In genomic region chr6:52240389-52241000, GRCm38 (mm10) we compare ENCODE assay signal across 8 mouse cellular contexts. TPM values are rescaled to one million over a fixed set of nuclear protein-coding genes. Genes with fewer than 3 reads are reported as not detected.
A peak's percentile ranks its signal among the peaks of the same experiment; 100 is the strongest.
DNase-seq lines count a peak whose midpoint lies in the region; ATAC-seq and TF ChIP-seq lines count a peak whose summit lies in the region.

Hoxa10 (minus strand) TSS chr6:52240854.

- no peak within 1 kb of the TSS for H3K4me3 ChIP-seq in forebrain, embryonic 14.5 days (ENCODE audit: low read depth, low read length)
- H3K4me3 ChIP-seq in limb, embryonic 10.5 days, result peak within 1 kb of the TSS; percentile 90
- H3K4me3 ChIP-seq in midbrain, embryonic 14.5 days (replicated peaks; ENCODE audit: low read depth, low read length), result no peak within 1 kb of the TSS
- peak within 1 kb of the TSS; percentile 44 for H3K4me3 ChIP-seq in testis, adult 2 months (ENCODE audit: control insufficient read depth, low read depth, low read length)

- peaks cover 97% of the 10 kb centered on the region for H3K27me3 ChIP-seq in forebrain, embryonic 14.5 days (replicated peaks; ENCODE audit: control insufficient read depth, insufficient read depth, low read length)
- peaks cover 73% of the 10 kb centered on the region for H3K27me3 ChIP-seq in limb, embryonic 10.5 days (ENCODE audit: low read depth, poor library complexity, severe bottlenecking)
- peaks cover 99% of the 10 kb centered on the region for H3K27me3 ChIP-seq in midbrain, embryonic 14.5 days (ENCODE audit: control insufficient read depth, insufficient read depth, low read length)
- peaks cover 16% of the 10 kb centered on the region for H3K27me3 ChIP-seq in testis, adult 2 months (ENCODE audit: control insufficient read depth, insufficient read depth, low read length)

- no peaks in the 10 kb centered on the region for H3K4me1 ChIP-seq in forebrain, embryonic 14.5 days (ENCODE audit: control insufficient read depth, insufficient read depth, low read length)
- peaks cover 52% of the 10 kb centered on the region for H3K4me1 ChIP-seq in limb, embryonic 10.5 days
- no peaks in the 10 kb centered on the region for H3K4me1 ChIP-seq in midbrain, embryonic 14.5 days (ENCODE audit: control insufficient read depth, insufficient read depth, low read length)
- peaks cover 3% of the 10 kb centered on the region; the same call in 1 of the 2 replicates for H3K4me1 ChIP-seq in testis, adult 2 months (ENCODE audit: control insufficient read depth, insufficient read depth, low read length)

- no peak within 1 kb of the TSS for H3K9ac ChIP-seq in forebrain, embryonic 14.5 days (ENCODE audit: low read length)
- no peak within 1 kb of the TSS for H3K9ac ChIP-seq in midbrain, embryonic 14.5 days (replicated peaks; ENCODE audit: low read length)

- peak; percentile 81 for DNase-seq in forebrain, embryonic 14.5 days (ENCODE audit: low spot score)
- peak; percentile 96 for DNase-seq in limb, embryonic 10.5 days (ENCODE audit: low spot score)
- peak; percentile 85 for DNase-seq in midbrain, embryonic 14.5 days
- no peak for DNase-seq in cerebellum, adult 9-11 months

- H3K4me2 ChIP-seq in forebrain, embryonic 14.5 days (ENCODE audit: low read length), result no peak within 1 kb of the TSS
- H3K4me2 ChIP-seq in midbrain, embryonic 14.5 days (ENCODE audit: low read length), result no peak within 1 kb of the TSS

- H3K27ac ChIP-seq in forebrain, embryonic 14.5 days (ENCODE audit: low read depth, low read length), result no peak within 1 kb of the TSS
- H3K27ac ChIP-seq in limb, embryonic 10.5 days, result peak within 1 kb of the TSS; percentile 99
- H3K27ac ChIP-seq in midbrain, embryonic 14.5 days (replicated peaks; ENCODE audit: low read depth, low read length), result no peak within 1 kb of the TSS
- no peak within 1 kb of the TSS for H3K27ac ChIP-seq in testis, adult 2 months (ENCODE audit: control insufficient read depth, insufficient read depth, low read depth, low read length)

- under 1% methylated on average over 35 of the region's 35 CpGs for WGBS in forebrain, embryonic 14.5 days
- WGBS in limb, embryonic 10.5 days, result under 1% methylated on average over 35 of the region's 35 CpGs
- WGBS in midbrain, embryonic 14.5 days, result under 1% methylated on average over 35 of the region's 35 CpGs

- H3K36me3 ChIP-seq in forebrain, embryonic 14.5 days (ENCODE audit: control insufficient read depth, insufficient read depth, low read length), result no peaks in the 10 kb centered on the region
- peaks cover 40% of the 10 kb centered on the region for H3K36me3 ChIP-seq in limb, embryonic 10.5 days
- no peaks in the 10 kb centered on the region for H3K36me3 ChIP-seq in midbrain, embryonic 14.5 days (ENCODE audit: control insufficient read depth, insufficient read depth, low read length)
- no peaks in the 10 kb centered on the region for H3K36me3 ChIP-seq in testis, adult 2 months (ENCODE audit: control insufficient read depth, insufficient read depth, low read length)

- ATAC-seq in CD4-positive, CD25-positive, alpha-beta regulatory T cell, adult 4 months, result peak; percentile 78
- ATAC-seq in activated CD4-positive, CD25-positive, alpha-beta regulatory T cell, adult 4 months, result peak; percentile 79
- ATAC-seq in forebrain, embryonic 14.5 days, result peak; percentile 61; the same call in 1 of the 2 replicates
- ATAC-seq in hematopoietic stem cell, adult 5-6 weeks (replicated peaks in 1 of 2; ENCODE audit: insufficient read depth in 1 of 2, low FRiP score in 2 of 2, low TSS enrichment in 1 of 2, low read depth in 1 of 2, poor library complexity in 2 of 2, severe bottlenecking in 2 of 2), result peak; percentile 84 to 93
- no peak for ATAC-seq in midbrain, embryonic 14.5 days (ENCODE audit: low FRiP score, low TSS enrichment)

- H3K9me3 ChIP-seq in forebrain, embryonic 14.5 days (replicated peaks; ENCODE audit: control insufficient read depth, low read length), result no peaks in the 10 kb centered on the region
- no peaks in the 10 kb centered on the region for H3K9me3 ChIP-seq in limb, embryonic 10.5 days (replicated peaks)
- H3K9me3 ChIP-seq in midbrain, embryonic 14.5 days (ENCODE audit: control insufficient read depth, low read length), result no peaks in the 10 kb centered on the region

- no peak for TF ChIP-seq POLR2A in testis, adult 2 months (IDR thresholded peaks at IDR 0.05; ENCODE audit: control insufficient read depth, low read depth, low read length)

- TF ChIP-seq CTCF in testis, adult 2 months (IDR thresholded peaks at IDR 0.05; ENCODE audit: control insufficient read depth, insufficient read depth, insufficient replicate concordance, low read depth, low read length), result peak; percentile 68

RNA-seq across cellular contexts. Expression of gene Hoxa10, which starts in this region (rescaled TPM):
- not detected for polyA plus RNA-seq in CD4-positive, CD25-positive, alpha-beta regulatory T cell, adult 4 months (2017; shearing (Covaris generic))
- not detected for polyA plus RNA-seq in activated CD4-positive, CD25-positive, alpha-beta regulatory T cell, adult 4 months (2017; shearing (Covaris generic))
- polyA plus RNA-seq in forebrain, embryonic 14.5 days (2014; fragmentation: Nextera tagmentation; extraction: Ambion mirVana), result not detected in 2 replicates
- total RNA-seq in hematopoietic stem cell, adult 5-6 weeks (2017), result 12.2 and 17.2 TPM in 2 replicates
- polyA plus RNA-seq in limb, embryonic 10.5 days (2016; fragmentation: Nextera tagmentation; extraction: Ambion mirVana), result 175 and 195 TPM in 2 replicates
- polyA plus RNA-seq in midbrain, embryonic 14.5 days (2014; fragmentation: Nextera tagmentation; extraction: Ambion mirVana), result not detected in 2 replicates
- 0.19 and 1.6 TPM in 2 replicates for polyA plus RNA-seq in testis, adult 2 months (2012; rRNA removed)

Comparison
In these comparisons a context has a peak if more than half of its experiments do, and no peak if none do; other contexts are left out.
1. RNA of gene Hoxa10 (polyA plus RNA-seq): 175 to 195 TPM in limb, embryonic 10.5 days; 0.19 to 1.6 TPM in testis, adult 2 months, not detected in CD4-positive, CD25-positive, alpha-beta regulatory T cell, adult 4 months, not detected in activated CD4-positive, CD25-positive, alpha-beta regulatory T cell, adult 4 months, not detected in forebrain, embryonic 14.5 days and not detected in midbrain, embryonic 14.5 days; every median in the first group is over 10 times any median in the second.
2. Peak in ATAC-seq in CD4-positive, CD25-positive, alpha-beta regulatory T cell, adult 4 months; RNA of the gene not detected or under 1 TPM.
3. Peak in ATAC-seq in activated CD4-positive, CD25-positive, alpha-beta regulatory T cell, adult 4 months; RNA of the gene not detected or under 1 TPM.
4. Peak in DNase-seq and ATAC-seq in forebrain, embryonic 14.5 days; RNA of the gene not detected or under 1 TPM.
5. Peak in DNase-seq in midbrain, embryonic 14.5 days; RNA of the gene not detected or under 1 TPM.
6. H3K4me3 ChIP-seq: peak in limb, embryonic 10.5 days (single experiment) and testis, adult 2 months (single experiment); none in forebrain, embryonic 14.5 days (single experiment) and midbrain, embryonic 14.5 days (single experiment).